Mouse (Mus musculus) megakaryocyte, adult 5-6 weeks (primary cell): ENCODE measurements around the gene 4933402N03Rik. TPM values are rescaled to one million over a fixed set of nuclear protein-coding genes. Genes with fewer than 3 reads are reported as not detected.
A peak's percentile ranks its signal among the peaks of the same experiment; 100 is the strongest.

Experiments
- ATAC-seq: 2 replicates; pipeline ENCODE4 v1.8.0; 2016; ENCODE audit warnings: mild to moderate bottlenecking, inconsistent platforms; ENCODE audit not compliant: poor library complexity, severe bottlenecking
- total RNA-seq, 2 experiments: library from RNA; stranded (forward) in 1 of 2; stranded (reverse) in 1 of 2; fragments of 153-499, 151-499 nt in 1 of 2; fragments of 221-1000, 200-1000 nt in 1 of 2; gene quantifications; 2 replicates each; pipeline versions ENCODE4 v1.2.3 to v1.2.4; 2015 to 2017

Gene 4933402N03Rik
- total RNA-seq (2015) (not detected in 2 replicates), total RNA-seq (2017) (not detected in 2 replicates)

DNA sequence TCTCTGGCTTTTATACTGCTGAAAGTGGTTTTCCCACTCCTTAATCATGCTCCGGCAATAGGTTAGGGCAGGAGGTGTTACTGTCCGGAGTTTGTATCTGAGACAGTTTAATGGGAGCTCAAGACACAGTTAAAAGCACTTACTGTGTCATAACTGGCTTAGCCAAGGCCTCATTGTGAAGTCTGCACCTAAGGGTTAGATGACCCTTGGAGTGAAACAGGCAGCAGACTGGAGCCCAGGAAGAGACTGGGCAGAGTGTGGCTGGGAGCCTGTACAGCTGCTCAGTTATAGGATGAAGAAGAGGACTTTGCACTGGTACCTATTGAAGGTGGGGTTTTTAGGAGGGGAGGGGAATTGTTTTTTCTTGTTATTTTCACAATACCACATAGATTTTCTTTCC is at the start of gene 4933402N03Rik:
4933402N03Rik (minus strand) TSS at position 101 of the 400 bp plus-strand sequence.
- ATAC-seq: no peak

GRCm38 (mm10) chr7:131187996-131188395 is 41.9 kb upstream of the 4933402N03Rik start:
- no peak for ATAC-seq

DNA sequence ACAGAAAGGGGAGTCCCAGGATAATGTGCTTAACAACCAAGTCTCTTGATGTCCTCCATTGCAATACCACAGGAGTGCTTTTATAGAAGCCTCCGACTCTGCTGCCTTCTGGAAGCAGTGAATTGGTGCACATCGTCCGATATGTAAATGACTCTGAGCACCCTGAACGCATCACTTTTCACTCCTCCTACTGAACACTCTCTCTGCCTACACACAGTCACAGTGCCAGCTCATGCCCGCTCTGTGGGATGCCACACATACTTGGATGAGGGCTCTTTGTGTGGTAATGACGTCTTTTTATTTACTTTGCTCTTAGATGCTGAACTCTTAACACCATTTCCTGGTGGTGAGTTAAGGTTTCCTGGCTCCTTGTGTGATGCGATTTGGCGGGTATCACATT is 40.9 kb upstream of the 4933402N03Rik start:
- ATAC-seq: no peak

GRCm38 (mm10) chr7:131184339-131184738 is 38.2 kb upstream of the 4933402N03Rik start:
- ATAC-seq: no peak

DNA sequence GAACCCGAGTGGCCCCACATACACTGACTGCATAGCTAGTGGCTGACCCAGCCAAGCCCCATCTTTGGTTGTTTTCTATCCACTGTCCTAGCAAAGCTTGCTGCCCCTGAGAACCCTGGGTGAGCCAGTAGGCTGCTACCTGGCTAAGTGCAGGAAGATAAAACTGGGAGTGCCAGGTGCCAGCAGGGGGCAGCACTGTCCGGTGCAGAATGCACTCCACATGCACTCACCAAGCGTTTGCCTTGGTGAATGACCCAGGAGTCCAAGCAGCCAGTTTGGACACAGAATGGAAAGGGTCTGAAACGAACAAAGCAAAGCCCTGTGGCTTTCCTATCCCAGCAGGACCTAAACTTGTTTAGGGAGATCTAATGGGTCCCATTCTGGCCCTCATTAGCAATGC is 36.6 kb upstream of the 4933402N03Rik start:
- ATAC-seq: no peak

GRCm38 (mm10) chr7:131174121-131174520 is 28.0 kb upstream of the 4933402N03Rik start, which contains the start of gene 5430419D17Rik:
5430419D17Rik (plus strand) TSS chr7:131174402.
- ATAC-seq: no peak

GRCm38 (mm10) chr7:131169099-131169498 is 23.0 kb upstream of the 4933402N03Rik start:
- no peak for ATAC-seq

GRCm38 (mm10) chr7:131167771-131168170 is 21.7 kb upstream of the 4933402N03Rik start:
- no peak for ATAC-seq

DNA sequence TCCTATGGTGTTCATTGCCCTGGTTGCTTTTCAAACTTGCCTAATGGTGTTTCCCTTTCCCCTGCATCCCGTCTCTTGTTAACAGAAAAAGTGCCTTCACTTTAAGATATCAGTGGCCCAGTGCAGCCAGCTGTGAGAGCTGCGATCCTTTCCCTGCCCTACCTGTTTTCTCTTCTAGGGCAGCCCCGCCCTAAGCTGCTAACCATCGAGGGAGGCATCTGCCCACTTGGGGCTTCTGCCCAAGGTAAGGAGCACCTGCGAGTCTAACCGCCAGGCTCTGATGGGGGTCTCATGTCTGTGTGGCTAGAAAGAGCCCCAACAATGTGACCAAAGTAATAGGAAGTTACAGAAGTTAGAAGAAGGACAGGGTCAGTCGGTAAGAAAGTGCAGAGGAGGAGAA is 16.1 kb upstream of the 4933402N03Rik start:
- no peak for ATAC-seq

DNA sequence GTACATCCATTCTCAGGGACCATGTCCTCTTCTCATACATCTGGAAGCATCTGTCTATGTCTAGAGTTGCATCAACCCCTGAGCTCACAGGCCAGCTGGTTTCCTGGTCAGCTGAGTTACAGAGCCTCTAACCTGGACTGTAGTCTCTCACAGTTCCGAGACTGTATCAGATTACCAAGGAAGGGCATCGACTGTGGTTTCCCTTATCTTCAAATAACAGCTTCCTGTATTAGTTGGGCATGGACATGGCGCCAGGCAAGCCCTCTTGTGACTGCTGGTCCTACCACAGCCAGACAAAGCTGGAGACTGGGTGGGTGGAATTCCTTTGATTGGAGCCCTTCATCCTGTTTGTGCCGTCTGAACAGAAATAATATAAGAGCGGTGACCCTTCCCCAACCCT is 6.9 kb upstream of the 4933402N03Rik start:
- no peak for ATAC-seq

GRCm38 (mm10) chr7:131150179-131150578 is 4.1 kb upstream of the 4933402N03Rik start:
- ATAC-seq: no peak

GRCm38 (mm10) chr7:131133181-131133580 is 12.9 kb downstream of the 4933402N03Rik start:
- ATAC-seq: no peak

- ATAC-seq: no peak
Observed at GRCm38 (mm10) chr7:131130021-131130420, 16.1 kb downstream of the 4933402N03Rik start.

DNA sequence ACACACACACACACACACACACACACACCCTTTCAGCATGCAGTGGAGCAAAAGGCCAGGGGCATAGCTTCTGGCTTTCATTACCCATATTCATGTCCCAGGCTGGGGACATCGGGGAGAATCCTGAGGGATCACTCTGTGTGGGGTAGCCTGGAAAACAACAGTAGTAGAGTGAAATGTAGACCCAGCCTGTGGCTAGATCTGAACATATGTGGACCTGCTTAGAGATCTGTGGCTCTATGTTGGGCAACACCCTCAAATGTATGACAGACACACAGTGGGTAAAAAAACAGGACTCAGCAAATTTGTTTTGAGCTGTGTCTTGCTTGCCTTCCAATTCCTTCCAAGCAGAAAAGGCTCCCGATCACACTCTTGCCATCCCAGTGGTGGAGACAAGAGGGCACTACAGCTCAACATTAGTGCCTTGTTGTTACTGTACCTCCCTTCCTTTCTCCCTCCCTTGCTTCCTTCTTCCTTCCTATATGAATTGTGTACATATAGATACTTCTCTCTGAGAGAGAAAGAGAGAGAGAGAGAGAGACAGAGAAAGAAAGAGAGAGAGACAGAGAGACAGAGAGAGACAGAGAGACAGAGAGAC is 23.8 kb downstream of the 4933402N03Rik start:
- no peak for ATAC-seq

- no peak for ATAC-seq
Observed at GRCm38 (mm10) chr7:131114434-131114833, 31.7 kb downstream of the 4933402N03Rik start.

DNA sequence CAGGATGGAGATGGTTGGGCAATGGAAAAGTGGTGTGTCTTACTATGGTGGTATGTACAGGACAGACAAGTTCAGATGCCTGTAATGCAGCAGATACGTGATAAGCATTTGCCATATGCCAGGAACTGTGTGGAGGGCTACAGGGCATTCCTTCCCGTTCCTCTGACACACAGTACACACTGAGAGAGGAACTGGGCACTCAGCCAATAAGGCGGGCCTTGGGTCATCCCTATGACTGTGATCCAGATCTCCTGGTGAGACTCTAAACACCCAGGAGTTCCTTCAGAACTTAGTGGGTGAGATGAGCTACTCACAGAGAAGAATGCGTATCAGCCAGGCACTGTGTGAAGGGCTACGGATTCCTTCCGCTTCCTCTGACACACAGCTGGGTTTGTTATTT is 32.4 kb downstream of the 4933402N03Rik start:
- no peak for ATAC-seq

- peak; percentile 54 for ATAC-seq
Observed at GRCm38 (mm10) chr7:131112486-131112885, 33.6 kb downstream of the 4933402N03Rik start.

Other genes starting within 250 kb of the 4933402N03Rik start
- 0.68 TPM in 1 of 2 replicates, not detected in the other for gene Htra1, start 210.2 kb downstream of the 4933402N03Rik start, total RNA-seq (2015)
- gene Htra1, start 210.2 kb downstream of the 4933402N03Rik start, total RNA-seq (2017): 0.65 TPM in 1 of 2 replicates, not detected in the other
- not detected in 2 replicates for gene Dmbt1, start 114.3 kb downstream of the 4933402N03Rik start, total RNA-seq (2015)
- gene Dmbt1, start 114.3 kb downstream of the 4933402N03Rik start, total RNA-seq (2017): not detected in 2 replicates
- not detected in 2 replicates for gene 5430419D17Rik, start 28.1 kb upstream of the 4933402N03Rik start, total RNA-seq (2015)
- gene 5430419D17Rik, start 28.1 kb upstream of the 4933402N03Rik start, total RNA-seq (2017): not detected in 2 replicates
- not detected in 2 replicates for gene Cuzd1, start 176.0 kb upstream of the 4933402N03Rik start, total RNA-seq (2015)
- not detected in 2 replicates for gene Cuzd1, start 176.0 kb upstream of the 4933402N03Rik start, total RNA-seq (2017)
- not detected in 2 replicates for gene Fam24b, start 183.2 kb upstream of the 4933402N03Rik start, total RNA-seq (2015)
- not detected in 2 replicates for gene Fam24b, start 183.2 kb upstream of the 4933402N03Rik start, total RNA-seq (2017)
- gene Fam24a, start 187.6 kb upstream of the 4933402N03Rik start, total RNA-seq (2015): not detected in 2 replicates
- gene Fam24a, start 187.6 kb upstream of the 4933402N03Rik start, total RNA-seq (2017): not detected in 2 replicates
- 6.3 and 9.4 TPM in 2 replicates for gene 2310057M21Rik, start 216.4 kb upstream of the 4933402N03Rik start, total RNA-seq (2015)
- gene 2310057M21Rik, start 216.4 kb upstream of the 4933402N03Rik start, total RNA-seq (2017): 2.8 and 3.3 TPM in 2 replicates
- gene Pstk, start 224.8 kb upstream of the 4933402N03Rik start, total RNA-seq (2015): 16.1 and 17.4 TPM in 2 replicates
- 7.2 and 13.3 TPM in 2 replicates for gene Pstk, start 224.8 kb upstream of the 4933402N03Rik start, total RNA-seq (2017)